Mouse (Mus musculus) brown adipose tissue, adult 24 weeks (tissue): Measurements from ENCODE around the gene Zfp870. TPM values are rescaled to one million over a fixed set of nuclear protein-coding genes. Genes with fewer than 3 reads are reported as not detected.

Source experiments
- H3K27ac ChIP-seq: fragments of 200-500 bp; replicated peaks from 2 replicates; pipeline ENCODE4 v1.5.1; 2012; ENCODE audit warnings: low read depth, mild to moderate bottlenecking, low read length
- H3K4me1 ChIP-seq: fragments of 200-500 bp; 2 replicates; pipeline ENCODE4 v1.6.1; 2012; ENCODE audit warnings: low read length, mixed read lengths; ENCODE audit not compliant: control insufficient read depth, insufficient read depth, insufficient read length
- H3K4me3 ChIP-seq: fragments of 200-500 bp; 2 replicates; pipeline ENCODE4 v1.5.1; 2012; ENCODE audit warnings: low read depth, mild to moderate bottlenecking, low read length, moderate library complexity; ENCODE audit not compliant: insufficient read depth
- polyA plus RNA-seq: library from polyadenylated mRNA; stranded (reverse); fragments of >200 nt; gene quantifications from 2 replicates; pipeline ENCODE4 v1.2.4, GENCODE M21; 2012; ENCODE audit not compliant: missing spikeins, insufficient read depth, insufficient read length

Zfp870 gene
- polyA plus RNA-seq = 3.1 and 3.9 TPM in 2 replicates

- H3K27ac ChIP-seq = peak within 1 kb of the TSS; percentile 87
- peak within 1 kb of the TSS; percentile 75 for H3K4me3 ChIP-seq
- H3K4me1 ChIP-seq = peaks cover 9% of the 10 kb centered on the region; the same call in 1 of the 2 replicates
These were observed at the start of gene Zfp870 for GRCm38 (mm10) chr17:32891239-32892180. Gene Zfp870, minus strand, starts transcription at chr17:32891642.

DNA sequence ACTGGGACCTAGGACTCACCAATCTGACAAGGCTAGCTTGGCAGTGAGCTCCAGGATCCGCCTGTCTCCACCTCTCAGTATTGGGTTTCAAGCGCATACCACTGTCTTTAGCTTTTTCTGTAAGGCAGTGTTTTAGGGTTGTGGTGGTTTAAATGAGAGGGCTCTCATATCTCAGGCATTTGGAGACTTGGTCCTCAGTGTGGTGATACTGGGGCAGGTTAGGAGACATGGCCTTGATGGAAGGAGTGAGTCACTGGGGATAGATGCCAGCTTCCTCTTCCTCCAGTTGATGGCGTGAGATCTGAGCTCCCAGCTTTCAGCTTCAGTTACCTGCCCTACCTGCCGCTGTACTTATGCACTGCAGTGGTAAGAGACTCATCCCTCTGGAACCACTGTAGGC lies 48.4 kb upstream of the Zfp870 start:
- Histone ChIP-seq H3K27ac (no peak overlapping the region), H3K4me1 (no peaks in the 10 kb centered on the region), H3K4me3 (no peak overlapping the region)

DNA sequence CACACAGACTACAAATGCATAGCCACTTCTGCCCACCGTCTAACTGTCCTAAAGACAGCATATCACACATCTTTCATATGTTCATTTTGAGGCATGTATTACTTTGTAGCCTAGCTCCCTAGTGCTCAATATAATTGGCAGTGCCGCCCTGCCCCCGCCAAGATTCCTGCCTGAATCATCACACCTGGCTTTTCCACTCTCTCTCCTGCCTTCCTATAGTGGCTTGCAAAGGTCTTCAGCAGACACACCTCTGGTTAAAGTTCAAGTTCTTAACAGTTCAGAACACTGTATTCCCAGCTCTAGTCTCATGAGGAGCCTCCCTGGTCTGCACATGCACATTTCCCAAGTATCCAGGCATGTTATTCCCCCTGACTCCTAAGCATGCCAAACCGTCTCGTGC lies 36.4 kb upstream of the Zfp870 start:
- no peak overlapping the region for H3K27ac ChIP-seq
- no peak overlapping the region for H3K4me3 ChIP-seq
- no peaks in the 10 kb centered on the region; the same call in 1 of the 2 replicates for H3K4me1 ChIP-seq

DNA sequence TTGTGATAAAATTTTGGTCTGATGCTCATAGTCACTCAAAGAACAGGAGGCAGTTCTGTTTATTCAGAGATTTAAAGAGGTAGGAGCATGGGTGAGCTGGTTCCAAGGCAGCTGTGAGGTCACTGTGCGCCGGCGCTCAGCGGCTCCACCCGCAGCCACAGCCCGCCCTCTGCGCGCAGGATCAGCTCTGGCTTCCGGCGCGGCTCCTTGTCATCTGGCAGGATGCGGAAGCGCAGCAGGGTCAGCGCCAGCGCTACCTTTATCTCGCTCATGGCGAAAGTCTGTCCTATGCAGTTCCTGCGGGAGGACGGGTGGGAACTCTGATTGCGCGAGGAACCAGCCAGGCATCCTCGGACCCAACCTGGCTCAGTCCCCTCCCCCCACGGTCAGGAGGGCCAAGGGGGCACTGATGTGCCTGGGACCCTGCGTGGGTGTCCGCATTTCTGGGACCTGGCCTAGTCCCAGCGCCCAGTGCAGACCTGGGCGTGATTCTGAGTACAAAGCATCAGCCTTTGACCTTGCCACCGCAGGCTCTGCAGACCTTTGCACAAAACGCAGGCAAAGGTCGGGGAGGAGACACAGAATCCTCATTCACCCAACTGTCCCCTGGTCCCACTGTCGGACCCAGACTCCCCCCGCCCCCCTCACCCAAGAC lies 33.3 kb upstream of the Zfp870 start:
- H3K4me1 ChIP-seq = no peaks in the 10 kb centered on the region; the same call in 1 of the 2 replicates
- H3K4me3 ChIP-seq = peak overlapping the region; percentile 61
- H3K27ac ChIP-seq = peak overlapping the region; percentile 40

GRCm38 (mm10) chr17:32923681-32924080 lies 32.2 kb upstream of the Zfp870 start:
- H3K27ac ChIP-seq = no peak overlapping the region
- no peaks in the 10 kb centered on the region; the same call in 1 of the 2 replicates for H3K4me1 ChIP-seq
- no peak overlapping the region for H3K4me3 ChIP-seq

- Histone ChIP-seq H3K4me3 (no peak overlapping the region), H3K4me1 (no peaks in the 10 kb centered on the region), H3K27ac (no peak overlapping the region)
These were observed 27.7 kb upstream of the Zfp870 start for GRCm38 (mm10) chr17:32919123-32919522.

- no peak within 1 kb of the TSS for H3K27ac ChIP-seq
- no peak within 1 kb of the TSS for H3K4me3 ChIP-seq
- H3K4me1 ChIP-seq = no peaks in the 10 kb centered on the region
These were observed 25.7 kb upstream of the Zfp870 start, which contains the start of gene Cyp4f14 for GRCm38 (mm10) chr17:32917131-32917530. Gene Cyp4f14, minus strand, starts transcription at chr17:32917342.

GRCm38 (mm10) chr17:32916075-32916474 lies 24.6 kb upstream of the Zfp870 start:
- no peaks in the 10 kb centered on the region for H3K4me1 ChIP-seq
- no peak overlapping the region for H3K27ac ChIP-seq
- no peak overlapping the region for H3K4me3 ChIP-seq

GRCm38 (mm10) chr17:32906172-32906571 lies 14.7 kb upstream of the Zfp870 start:
- Histone ChIP-seq H3K4me3 (no peak overlapping the region), H3K27ac (no peak overlapping the region), H3K4me1 (no peaks in the 10 kb centered on the region)

- Histone ChIP-seq H3K4me3 (no peak overlapping the region), H3K4me1 (no peaks in the 10 kb centered on the region), H3K27ac (no peak overlapping the region)
These were observed 13.8 kb upstream of the Zfp870 start for GRCm38 (mm10) chr17:32905239-32905638.

DNA sequence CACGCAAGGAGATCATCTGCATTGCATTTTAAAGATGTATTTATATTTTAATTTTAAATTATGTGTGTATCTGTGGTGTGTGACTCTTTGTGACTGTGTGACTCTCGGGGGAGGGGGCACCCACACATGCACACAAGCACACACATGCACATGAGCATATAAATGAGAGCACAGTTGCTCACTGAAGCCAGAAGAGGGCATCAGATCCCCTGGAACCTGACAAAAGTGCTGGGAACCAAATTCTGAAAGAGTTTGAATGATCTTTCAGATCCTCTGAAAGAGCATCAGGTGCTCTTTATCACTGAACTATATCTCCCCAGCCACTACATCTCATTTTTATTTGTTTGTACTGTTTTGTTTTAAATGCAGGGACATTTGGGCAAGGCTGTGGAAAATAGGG lies 13.0 kb upstream of the Zfp870 start:
- Histone ChIP-seq H3K27ac (no peak overlapping the region), H3K4me3 (no peak overlapping the region), H3K4me1 (no peaks in the 10 kb centered on the region)

DNA sequence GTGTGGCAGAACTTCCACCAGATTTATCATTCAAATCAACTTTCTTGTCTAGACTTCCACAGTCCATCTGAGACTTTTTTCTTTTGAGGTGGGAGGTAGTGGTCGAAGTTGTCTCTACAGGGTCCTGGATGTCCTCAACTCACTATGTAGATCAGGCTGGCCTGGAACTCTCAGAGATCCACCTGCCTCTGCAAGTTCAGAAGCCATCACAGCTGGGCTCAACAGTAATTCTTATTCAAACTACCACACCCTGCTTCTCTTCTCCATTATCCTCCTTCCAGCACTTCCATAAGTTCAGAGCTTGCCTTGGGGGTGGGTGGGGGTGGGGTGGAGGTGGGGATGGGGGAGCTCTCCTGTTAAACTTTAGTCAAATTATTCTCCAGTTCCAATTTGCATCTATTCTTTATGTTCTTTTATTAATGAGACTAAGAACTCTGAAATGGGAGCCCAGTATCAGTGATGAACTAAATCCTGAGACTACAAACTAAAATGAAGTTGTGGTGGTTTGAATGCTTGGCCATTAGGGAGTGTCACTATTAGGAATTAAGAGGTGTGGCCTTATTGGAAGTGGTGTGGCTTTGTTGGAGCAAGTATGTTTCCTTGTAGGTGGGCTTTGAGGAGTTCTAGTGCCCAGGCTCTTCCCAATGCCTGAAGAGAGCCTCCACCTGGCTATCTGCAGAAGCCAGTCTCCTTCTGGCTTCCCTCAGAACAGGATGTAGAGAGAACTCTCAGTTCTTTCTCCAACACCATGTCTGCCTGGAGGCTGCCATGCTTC lies 10.5 kb upstream of the Zfp870 start:
- Histone ChIP-seq H3K27ac (no peak overlapping the region), H3K4me3 (no peak overlapping the region), H3K4me1 (no peaks in the 10 kb centered on the region)

- Histone ChIP-seq H3K27ac (no peak overlapping the region), H3K4me1 (peaks cover under 1% of the 10 kb centered on the region; the same call in 1 of the 2 replicates), H3K4me3 (no peak overlapping the region)
These were observed 4.0 kb upstream of the Zfp870 start for GRCm38 (mm10) chr17:32895421-32895820.

DNA sequence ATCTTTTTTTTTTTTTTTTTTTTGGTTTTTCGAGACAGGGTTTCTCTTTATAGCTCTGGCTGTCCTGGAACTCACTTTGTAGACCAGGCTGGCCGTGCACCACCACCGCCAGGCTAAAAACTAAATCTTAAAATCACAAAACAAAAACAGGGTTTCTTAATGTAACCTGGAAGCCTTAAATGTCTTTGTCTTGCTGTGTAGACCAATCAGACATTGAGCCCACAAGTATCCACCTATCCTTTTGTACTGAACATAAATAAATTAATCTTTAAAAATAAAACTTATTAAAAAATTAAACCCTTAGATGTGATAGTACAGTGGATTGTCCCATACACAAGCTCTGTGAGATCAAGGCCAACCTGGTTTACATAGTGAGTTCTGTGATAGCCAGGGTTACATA lies 2.5 kb upstream of the Zfp870 start:
- no peak overlapping the region for H3K4me3 ChIP-seq
- H3K4me1 ChIP-seq = peaks cover 9% of the 10 kb centered on the region; the same call in 1 of the 2 replicates
- H3K27ac ChIP-seq = no peak overlapping the region

DNA sequence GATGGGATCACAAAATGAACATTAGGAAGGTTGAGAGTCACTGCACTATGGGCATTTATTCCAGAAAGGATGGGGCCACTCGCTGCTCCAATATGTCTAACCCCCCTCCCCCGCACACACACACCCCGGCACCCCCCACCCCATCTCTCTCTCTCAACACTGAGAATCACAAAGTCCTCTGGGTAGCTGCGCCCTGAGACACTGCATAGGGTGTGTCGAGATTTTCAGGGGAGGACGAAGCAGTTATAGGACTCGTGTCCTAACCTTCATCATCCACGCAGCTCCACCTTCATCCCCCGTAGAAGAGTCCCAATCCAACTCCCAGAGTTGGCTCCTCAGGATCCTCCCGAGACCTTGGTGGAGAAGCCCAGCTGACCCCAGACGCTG lies 597 bp downstream of the Zfp870 start:
- Histone ChIP-seq H3K4me3 (peak overlapping the region; percentile 75), H3K27ac (0 out of 2 replicates have a peak overlapping the region, but pooled peaks have one; percentile 40), H3K4me1 (peaks cover 9% of the 10 kb centered on the region; the same call in 1 of the 2 replicates)
